Mouse (Mus musculus) heart, embryonic 12.5 days (tissue): Measurements from ENCODE around the gene Aox4. TPM values are rescaled to one million over a fixed set of nuclear protein-coding genes. Genes with fewer than 3 reads are reported as not detected.

Experiments
- ATAC-seq: fragments of 200-750 bp; cut with Nextera tagmentation; 2 replicates; pipeline ENCODE4 v1.8.0; 2017; ENCODE audit warnings: moderate TSS enrichment, moderate library complexity; ENCODE audit not compliant: insufficient number of reproducible peaks, low FRiP score
- H3K27ac ChIP-seq: fragments of 300-500 bp; sonication (generic); 2 replicates; pipeline ENCODE4 v1.5.1; 2016; ENCODE audit warnings: mild to moderate bottlenecking, moderate library complexity; ENCODE audit not compliant: poor library complexity, severe bottlenecking
- H3K27me3 ChIP-seq: fragments of 300-500 bp; sonication (generic); replicated peaks from 2 replicates; pipeline ENCODE4 v1.6.1; 2016; ENCODE audit warnings: mild to moderate bottlenecking, moderate library complexity
- H3K36me3 ChIP-seq: fragments of 300-500 bp; sonication (generic); 2 replicates; pipeline ENCODE4 v1.6.1; 2016; ENCODE audit warnings: mild to moderate bottlenecking, moderate library complexity
- H3K4me1 ChIP-seq: fragments of 300-500 bp; sonication (generic); replicated peaks from 2 replicates; pipeline ENCODE4 v1.6.1; 2016; ENCODE audit warnings: mild to moderate bottlenecking
- H3K4me2 ChIP-seq: fragments of 300-500 bp; sonication (generic); 2 replicates; pipeline ENCODE4 v1.6.1; 2016; ENCODE audit warnings: mild to moderate bottlenecking, moderate library complexity
- H3K4me3 ChIP-seq: fragments of 300-500 bp; sonication (generic); 2 replicates; pipeline ENCODE4 v1.5.1; 2016; ENCODE audit warnings: mild to moderate bottlenecking
- H3K9ac ChIP-seq: fragments of 300-500 bp; sonication (generic); 2 replicates; pipeline ENCODE4 v1.6.1; 2016; ENCODE audit warnings: mild to moderate bottlenecking, moderate library complexity
- H3K9me3 ChIP-seq: fragments of 300-500 bp; sonication (generic); replicated peaks from 2 replicates; pipeline ENCODE4 v1.6.1; 2016; ENCODE audit warnings: mild to moderate bottlenecking, moderate library complexity
- WGBS: fragments of 180-500 bp; shearing (Covaris S2); methylation state at CpG from one replicate; pipeline ENCODE4 v1.1.7; 2016; 5-methylcytosine and 5-hydroxymethylcytosine counted together
- polyA plus RNA-seq: library from polyadenylated mRNA; unstranded; fragments of >200 nt; fragmentation: Nextera tagmentation; extraction: Ambion mirVana; gene quantifications from 2 replicates; pipeline ENCODE4 v1.2.1, GENCODE M21; 2016

Aox4 gene
- polyA plus RNA-seq, 1 experiment from 2014 or later, result 0.27 TPM

- Histone ChIP-seq H3K9me3 (no peaks in the 10 kb centered on the region), H3K27me3 (peaks cover 6% of the 10 kb centered on the region; the same call in 1 of the 2 replicates), H3K4me2 (no peak overlapping the region), H3K9ac (no peak overlapping the region), H3K4me3 (no peak overlapping the region), H3K4me1 (peaks cover 3% of the 10 kb centered on the region; the same call in 1 of the 2 replicates), H3K27ac (no peak overlapping the region), H3K36me3 (no peaks in the 10 kb centered on the region)
- no peak for ATAC-seq
- 82% methylated on average over 4 of the region's 4 CpGs for WGBS
Observed at GRCm38 (mm10) chr1:58280381-58280780, 70.2 kb downstream of the Aox4 start.

GRCm38 (mm10) chr1:58280939-58281624 lies 70.9 kb downstream of the Aox4 start:
- Histone ChIP-seq H3K9me3 (no peaks in the 10 kb centered on the region), H3K27ac (no peak overlapping the region), H3K4me1 (no peaks in the 10 kb centered on the region), H3K4me3 (no peak overlapping the region), H3K4me2 (no peak overlapping the region), H3K36me3 (no peaks in the 10 kb centered on the region), H3K27me3 (peaks cover 8% of the 10 kb centered on the region; the same call in 1 of the 2 replicates), H3K9ac (no peak overlapping the region)
- ATAC-seq, result no peak
- WGBS, result 81% methylated on average over 13 of the region's 13 CpGs

GRCm38 (mm10) chr1:58281625-58281988 lies 71.4 kb downstream of the Aox4 start:
- 63% methylated on average over 4 of the region's 4 CpGs for WGBS
- no peak for ATAC-seq

GRCm38 (mm10) chr1:58284505-58284904 lies 74.3 kb downstream of the Aox4 start:
- 37% methylated on average over 7 of the region's 7 CpGs for WGBS
- Histone ChIP-seq H3K4me1 (no peaks in the 10 kb centered on the region), H3K4me3 (no peak overlapping the region), H3K27me3 (peaks cover 13% of the 10 kb centered on the region; the same call in 1 of the 2 replicates), H3K9me3 (no peaks in the 10 kb centered on the region), H3K36me3 (no peaks in the 10 kb centered on the region), H3K27ac (no peak overlapping the region), H3K4me2 (no peak overlapping the region), H3K9ac (no peak overlapping the region)
- no peak for ATAC-seq

More at GRCm38 (mm10) chr1:58281625-58281988, 71.4 kb downstream of the Aox4 start:
- Histone ChIP-seq H3K36me3 (no peaks in the 10 kb centered on the region), H3K9me3 (no peaks in the 10 kb centered on the region), H3K4me3 (no peak overlapping the region), H3K9ac (no peak overlapping the region), H3K4me2 (no peak overlapping the region), H3K4me1 (no peaks in the 10 kb centered on the region), H3K27me3 (peaks cover 8% of the 10 kb centered on the region; the same call in 1 of the 2 replicates), H3K27ac (no peak overlapping the region)

GRCm38 (mm10) chr1:58288091-58288490 lies 77.9 kb downstream of the Aox4 start:
- Histone ChIP-seq H3K27me3 (peaks cover 13% of the 10 kb centered on the region; the same call in 1 of the 2 replicates), H3K4me1 (peaks cover 8% of the 10 kb centered on the region; the same call in 1 of the 2 replicates), H3K36me3 (no peaks in the 10 kb centered on the region), H3K9me3 (no peaks in the 10 kb centered on the region), H3K27ac (no peak overlapping the region), H3K4me2 (no peak overlapping the region), H3K9ac (no peak overlapping the region), H3K4me3 (no peak overlapping the region)
- ATAC-seq, result no peak
- 78% methylated on average over 3 of the region's 3 CpGs for WGBS

- no peak for ATAC-seq
- H3K9me3 ChIP-seq, result no peaks in the 10 kb centered on the region
- no peaks in the 10 kb centered on the region for H3K36me3 ChIP-seq
- H3K4me2 ChIP-seq, result peak overlapping the region; percentile 39
- WGBS, result 33% methylated on average over 16 of the region's 16 CpGs
- H3K27me3 ChIP-seq, result peaks cover 13% of the 10 kb centered on the region; the same call in 1 of the 2 replicates
- H3K4me3 ChIP-seq, result no peak overlapping the region; the same call in 1 of the 2 replicates
- H3K4me1 ChIP-seq, result peaks cover 8% of the 10 kb centered on the region; the same call in 1 of the 2 replicates
- no peak overlapping the region for H3K9ac ChIP-seq
- no peak overlapping the region for H3K27ac ChIP-seq
Observed at GRCm38 (mm10) chr1:58289863-58290469, 79.8 kb downstream of the Aox4 start.

- H3K4me2 ChIP-seq, result no peak overlapping the region
- ATAC-seq, result no peak
- H3K4me3 ChIP-seq, result no peak overlapping the region
- H3K36me3 ChIP-seq, result no peaks in the 10 kb centered on the region
- H3K9ac ChIP-seq, result no peak overlapping the region
- H3K9me3 ChIP-seq, result no peaks in the 10 kb centered on the region
- 48% methylated on average over 13 of the region's 13 CpGs for WGBS
- peaks cover 8% of the 10 kb centered on the region; the same call in 1 of the 2 replicates for H3K4me1 ChIP-seq
- H3K27me3 ChIP-seq, result peaks cover 9% of the 10 kb centered on the region; the same call in 1 of the 2 replicates
- H3K27ac ChIP-seq, result no peak overlapping the region
Observed at GRCm38 (mm10) chr1:58291394-58292300, 81.5 kb downstream of the Aox4 start.

GRCm38 (mm10) chr1:58294730-58295129 lies 84.5 kb downstream of the Aox4 start:
- WGBS, result 72% methylated on average over 5 of the region's 5 CpGs

GRCm38 (mm10) chr1:58296278-58296677 lies 86.1 kb downstream of the Aox4 start:
- no peaks in the 10 kb centered on the region for H3K36me3 ChIP-seq
- WGBS, result 5% methylated on average over 7 of the region's 7 CpGs
- H3K4me1 ChIP-seq, result 0 out of 2 replicates have a peak, but pooled peaks cover 8% of the 10 kb centered on the region
- H3K27me3 ChIP-seq, result no peaks in the 10 kb centered on the region
- H3K4me3 ChIP-seq, result no peak overlapping the region
- H3K4me2 ChIP-seq, result no peak overlapping the region
- H3K9ac ChIP-seq, result no peak overlapping the region
- no peak overlapping the region for H3K27ac ChIP-seq
- no peak for ATAC-seq
- no peaks in the 10 kb centered on the region for H3K9me3 ChIP-seq

More at GRCm38 (mm10) chr1:58294730-58295129, 84.5 kb downstream of the Aox4 start:
- no peak overlapping the region for H3K4me3 ChIP-seq
- ATAC-seq, result no peak
- H3K36me3 ChIP-seq, result no peaks in the 10 kb centered on the region
- H3K4me1 ChIP-seq, result peaks cover 8% of the 10 kb centered on the region; the same call in 1 of the 2 replicates
- H3K27ac ChIP-seq, result no peak overlapping the region
- H3K4me2 ChIP-seq, result no peak overlapping the region
- no peaks in the 10 kb centered on the region for H3K9me3 ChIP-seq
- H3K9ac ChIP-seq, result no peak overlapping the region
- no peaks in the 10 kb centered on the region for H3K27me3 ChIP-seq

GRCm38 (mm10) chr1:58296821-58297220 lies 86.6 kb downstream of the Aox4 start:
- Histone ChIP-seq H3K27ac (no peak overlapping the region), H3K4me2 (no peak overlapping the region), H3K4me3 (no peak overlapping the region), H3K36me3 (no peaks in the 10 kb centered on the region), H3K27me3 (no peaks in the 10 kb centered on the region), H3K9me3 (no peaks in the 10 kb centered on the region), H3K9ac (no peak overlapping the region), H3K4me1 (0 out of 2 replicates have a peak, but pooled peaks cover 6% of the 10 kb centered on the region)
- ATAC-seq, result no peak
- WGBS, result 58% methylated on average over 4 of the region's 4 CpGs
